Mouse (Mus musculus): ENCODE measurements around the gene Emilin3. TPM values are rescaled to one million over a fixed set of nuclear protein-coding genes. Genes with fewer than 3 reads are reported as not detected.

Gene Emilin3
- polyA plus RNA-seq, 2 experiments: 0.08 to 0.20 TPM

GRCm38 (mm10) chr2:160869446-160869845 lies 42.7 kb downstream of the Emilin3 start:
- WGBS (ENCODE audit: insufficient replicate concordance): 56% methylated on average over 3 of the region's 3 CpGs
- Histone ChIP-seq H3K9ac (replicated peaks) (no peak overlapping the region), H3K4me2 (ENCODE audit: low read depth) (no peak overlapping the region), H3K27me3 (ENCODE audit: control insufficient read depth, insufficient read depth, low read length) (no peaks in the 10 kb centered on the region; the same call in 1 of the 2 replicates), H3K36me3 (replicated peaks; ENCODE audit: control insufficient read depth, insufficient read depth, low read depth) (no peaks in the 10 kb centered on the region), H3K9me3 (ENCODE audit: control insufficient read depth, low read length) (no peaks in the 10 kb centered on the region), H3K4me3 (ENCODE audit: insufficient read depth in 1 of 2, low read depth in 2 of 2, low read length in 2 of 2) (no peak overlapping the region), H3K4me1 (replicated peaks; ENCODE audit: control insufficient read depth in 2 of 2, insufficient read depth in 2 of 2, low read length in 1 of 2) (peaks cover 0 to 10% of the 10 kb centered on the region in 2 experiments; a peak in 2 of 4 replicates), H3K27ac (no peak overlapping the region)
- ATAC-seq (ENCODE audit: insufficient read depth) (no peak), DNase-seq (ENCODE audit: low read depth in 3 of 3, low spot score in 3 of 3) (no peak)
- TF ChIP-seq CTCF (IDR thresholded peaks at IDR 0.05; ENCODE audit: low read depth) (no peak), EP300 (IDR thresholded peaks at IDR 0.05; ENCODE audit: low read depth) (no peak)

GRCm38 (mm10) chr2:160865266-160865665 lies 46.9 kb downstream of the Emilin3 start:
- Histone ChIP-seq H3K9me3 (ENCODE audit: control insufficient read depth, low read length) (no peaks in the 10 kb centered on the region), H3K27ac (no peak overlapping the region), H3K4me1 (replicated peaks; ENCODE audit: control insufficient read depth in 2 of 2, insufficient read depth in 2 of 2, low read length in 1 of 2) (no peaks in the 10 kb centered on the region), H3K36me3 (replicated peaks; ENCODE audit: control insufficient read depth, insufficient read depth, low read depth) (no peaks in the 10 kb centered on the region), H3K9ac (replicated peaks) (no peak overlapping the region), H3K27me3 (ENCODE audit: control insufficient read depth, insufficient read depth, low read length) (no peaks in the 10 kb centered on the region; the same call in 1 of the 2 replicates), H3K4me3 (ENCODE audit: insufficient read depth in 1 of 2, low read depth in 2 of 2, low read length in 2 of 2) (no peak overlapping the region), H3K4me2 (ENCODE audit: low read depth) (no peak overlapping the region)
- DNase-seq (ENCODE audit: low read depth in 3 of 3, low spot score in 3 of 3) (no peak), ATAC-seq (ENCODE audit: insufficient read depth) (no peak)
- TF ChIP-seq CTCF (IDR thresholded peaks at IDR 0.05; ENCODE audit: low read depth) (no peak), EP300 (IDR thresholded peaks at IDR 0.05; ENCODE audit: low read depth) (no peak)
- WGBS (ENCODE audit: insufficient replicate concordance): 52% methylated on average over 2 of the region's 2 CpGs

DNA sequence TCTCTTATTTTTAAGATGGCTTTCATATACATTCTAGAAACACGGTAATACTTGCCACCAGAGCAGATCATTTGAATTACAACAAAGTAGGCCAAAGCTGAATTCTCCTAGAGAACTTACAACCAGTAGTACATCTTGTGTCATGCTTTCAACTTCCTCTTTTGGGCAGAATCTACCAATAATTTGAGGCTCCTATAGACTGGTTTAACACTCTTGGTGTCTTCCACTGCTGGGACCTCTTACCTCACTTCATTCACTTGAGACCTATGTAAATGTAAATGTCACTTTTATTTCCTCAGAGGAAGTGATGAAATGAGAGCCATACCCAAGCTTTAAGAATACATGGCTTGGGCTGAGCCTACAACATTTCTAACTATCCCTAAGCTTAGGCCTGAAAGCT lies 48.0 kb downstream of the Emilin3 start:
- H3K27ac ChIP-seq: no peak overlapping the region
- H3K9me3 ChIP-seq (ENCODE audit: control insufficient read depth, low read length): no peaks in the 10 kb centered on the region
- H3K36me3 ChIP-seq (replicated peaks; ENCODE audit: control insufficient read depth, insufficient read depth, low read depth): no peaks in the 10 kb centered on the region
- no peak overlapping the region for H3K4me3 ChIP-seq (ENCODE audit: insufficient read depth in 1 of 2, low read depth in 2 of 2, low read length in 2 of 2)
- no peak overlapping the region for H3K4me2 ChIP-seq (ENCODE audit: low read depth)
- H3K4me1 ChIP-seq (replicated peaks; ENCODE audit: control insufficient read depth in 2 of 2, insufficient read depth in 2 of 2, low read length in 1 of 2): 0 out of 4 replicates have a peak, but pooled peaks cover 0 to 2% of the 10 kb centered on the region in 2 experiments
- no peaks in the 10 kb centered on the region; the same call in 1 of the 2 replicates for H3K27me3 ChIP-seq (ENCODE audit: control insufficient read depth, insufficient read depth, low read length)
- TF ChIP-seq CTCF (IDR thresholded peaks at IDR 0.05; ENCODE audit: low read depth): no peak
- no peak for TF ChIP-seq EP300 (IDR thresholded peaks at IDR 0.05; ENCODE audit: low read depth)
- WGBS (ENCODE audit: insufficient replicate concordance): 65% methylated on average over 1 of the region's 1 CpGs
- ATAC-seq (ENCODE audit: insufficient read depth) (no peak), DNase-seq (ENCODE audit: low read depth in 3 of 3, low spot score in 3 of 3) (no peak)
- H3K9ac ChIP-seq (replicated peaks): no peak overlapping the region

GRCm38 (mm10) chr2:160860363-160860762 lies 51.8 kb downstream of the Emilin3 start:
- H3K9ac ChIP-seq (replicated peaks): no peak overlapping the region
- no peaks in the 10 kb centered on the region for H3K36me3 ChIP-seq (replicated peaks; ENCODE audit: control insufficient read depth, insufficient read depth, low read depth)
- WGBS (ENCODE audit: insufficient replicate concordance): 21% methylated on average over 1 of the region's 1 CpGs
- DNase-seq (ENCODE audit: low read depth in 3 of 3, low spot score in 3 of 3): no peak
- no peak overlapping the region for H3K4me3 ChIP-seq (ENCODE audit: insufficient read depth in 1 of 2, low read depth in 2 of 2, low read length in 2 of 2)
- ATAC-seq (ENCODE audit: insufficient read depth): no peak
- TF ChIP-seq CTCF (IDR thresholded peaks at IDR 0.05; ENCODE audit: low read depth): no peak
- TF ChIP-seq EP300 (IDR thresholded peaks at IDR 0.05; ENCODE audit: low read depth): no peak
- no peaks in the 10 kb centered on the region for H3K9me3 ChIP-seq (ENCODE audit: control insufficient read depth, low read length)
- no peaks in the 10 kb centered on the region; the same call in 1 of the 2 replicates for H3K27me3 ChIP-seq (ENCODE audit: control insufficient read depth, insufficient read depth, low read length)
- 0 out of 4 replicates have a peak, but pooled peaks cover 0 to 2% of the 10 kb centered on the region in 2 experiments for H3K4me1 ChIP-seq (replicated peaks; ENCODE audit: control insufficient read depth in 2 of 2, insufficient read depth in 2 of 2, low read length in 1 of 2)
- no peak overlapping the region for H3K4me2 ChIP-seq (ENCODE audit: low read depth)
- H3K27ac ChIP-seq: no peak overlapping the region

Other genes with a start within 250 kb of the Emilin3 start
- gene Plcg1, start 181.0 kb downstream of the Emilin3 start, polyA plus RNA-seq (2012; rRNA removed): 4.2 and 5.4 TPM in 2 replicates
- 3.3 and 3.9 TPM in 2 replicates for gene Plcg1, start 181.0 kb downstream of the Emilin3 start, polyA plus RNA-seq (2014; fragmentation: Nextera tagmentation; extraction: Ambion mirVana)
- 0.49 and 0.73 TPM in 2 replicates for gene Zhx3, start 39.3 kb downstream of the Emilin3 start, polyA plus RNA-seq (2012; rRNA removed)
- gene Zhx3, start 39.3 kb downstream of the Emilin3 start, polyA plus RNA-seq (2014; fragmentation: Nextera tagmentation; extraction: Ambion mirVana): 1.4 and 1.6 TPM in 2 replicates
- 0.49 and 0.52 TPM in 2 replicates for gene Lpin3, start 31.7 kb downstream of the Emilin3 start, polyA plus RNA-seq (2012; rRNA removed)
- 0.29 and 0.67 TPM in 2 replicates for gene Lpin3, start 31.7 kb downstream of the Emilin3 start, polyA plus RNA-seq (2014; fragmentation: Nextera tagmentation; extraction: Ambion mirVana)
- gene Chd6, start 196.7 kb upstream of the Emilin3 start, polyA plus RNA-seq (2012; rRNA removed): 3.0 and 3.6 TPM in 2 replicates
- 3.0 and 3.1 TPM in 2 replicates for gene Chd6, start 196.7 kb upstream of the Emilin3 start, polyA plus RNA-seq (2014; fragmentation: Nextera tagmentation; extraction: Ambion mirVana)